Mouse (Mus musculus): ENCODE results near the gene Cysltr2.
A peak's percentile ranks its signal among the peaks of the same experiment; 100 is the strongest.

Gene Cysltr2

GRCm38 (mm10) chr14:73048937-73049336 lies at the start of gene Cysltr2:
TSS of gene Cysltr2 (minus strand) at chr14:73049114.
- DNase-seq: no peak

- no peak for DNase-seq
Measured at GRCm38 (mm10) chr14:73094802-73095550, 46.1 kb upstream of the Cysltr2 start.

GRCm38 (mm10) chr14:73092871-73093270 lies 44.0 kb upstream of the Cysltr2 start:
- DNase-seq: no peak

DNA sequence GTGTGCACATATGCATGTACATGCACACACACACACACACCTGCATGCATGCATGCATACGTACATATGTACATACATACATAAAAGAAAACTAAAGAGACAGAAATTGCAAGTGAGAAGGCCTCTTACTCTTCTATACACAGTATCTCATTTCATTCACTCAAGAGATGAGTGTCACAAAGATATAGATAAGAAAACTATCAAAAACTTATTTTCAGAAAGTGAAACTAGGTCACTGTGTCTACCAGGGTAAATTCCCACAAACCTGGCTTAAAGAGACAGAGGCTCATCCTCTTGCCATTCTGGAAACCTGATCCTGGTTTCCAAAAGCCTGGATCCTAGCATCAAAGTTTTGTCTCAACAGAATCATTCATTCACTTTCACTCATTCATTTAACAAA lies 39.3 kb upstream of the Cysltr2 start:
- no peak for DNase-seq

DNA sequence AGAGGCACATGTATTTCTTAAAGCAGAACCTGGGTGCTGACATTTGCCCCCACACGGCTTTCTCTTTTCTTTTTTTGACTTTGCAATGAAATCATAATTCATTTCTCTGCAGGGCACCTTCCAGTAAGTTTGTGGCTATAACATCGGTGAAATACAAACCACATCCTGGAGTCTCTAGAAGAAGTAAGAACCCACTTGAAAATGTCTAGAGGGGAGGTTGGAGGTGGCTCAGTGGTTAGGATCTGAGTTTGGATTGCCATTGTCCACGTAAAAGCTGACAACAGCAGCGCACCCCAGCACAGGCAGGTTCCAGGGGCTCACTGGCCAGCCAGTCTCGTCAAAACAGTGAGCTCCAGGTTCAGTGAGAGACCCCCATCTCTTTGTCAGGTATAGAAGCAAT lies 38.8 kb upstream of the Cysltr2 start:
- no peak for DNase-seq

DNA sequence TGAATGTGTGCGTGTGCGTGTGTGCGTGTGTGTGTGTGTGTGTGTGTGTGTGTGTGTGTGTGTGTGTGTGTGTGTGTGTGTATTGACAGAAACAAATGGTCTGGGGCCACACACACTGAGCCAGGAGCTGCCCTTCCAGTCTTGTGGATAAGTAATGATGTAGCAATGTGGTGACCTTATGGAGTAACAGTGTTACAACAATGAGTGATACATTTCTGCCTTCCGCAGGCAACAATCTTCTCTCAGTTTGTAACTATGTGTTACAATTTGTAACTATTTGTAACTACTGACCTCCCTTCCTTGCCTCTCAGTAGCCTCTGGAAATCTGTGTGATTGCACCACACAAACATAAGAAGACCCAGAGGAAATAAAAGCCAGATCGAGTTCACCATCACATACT lies 38.3 kb upstream of the Cysltr2 start:
- no peak for DNase-seq

DNA sequence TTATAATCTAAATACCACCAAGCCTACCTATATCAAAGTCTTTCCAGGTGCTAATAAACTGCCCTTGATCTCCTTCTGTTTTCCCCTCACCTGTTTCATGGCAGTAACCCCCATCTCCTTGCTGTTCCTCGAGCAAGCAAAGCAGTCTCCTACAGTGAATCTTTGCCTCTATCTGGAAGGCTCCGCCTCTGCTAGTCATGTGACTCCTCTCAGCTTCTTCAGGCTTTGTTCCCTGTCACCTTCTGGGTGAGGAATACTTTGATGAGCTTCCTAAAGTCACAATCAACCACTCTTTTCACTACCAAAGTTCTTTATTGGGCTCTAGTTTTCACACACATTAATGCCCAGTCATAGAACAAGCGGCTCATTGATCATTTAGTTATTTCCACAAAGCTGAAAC lies 37.5 kb upstream of the Cysltr2 start:
- DNase-seq: no peak

DNA sequence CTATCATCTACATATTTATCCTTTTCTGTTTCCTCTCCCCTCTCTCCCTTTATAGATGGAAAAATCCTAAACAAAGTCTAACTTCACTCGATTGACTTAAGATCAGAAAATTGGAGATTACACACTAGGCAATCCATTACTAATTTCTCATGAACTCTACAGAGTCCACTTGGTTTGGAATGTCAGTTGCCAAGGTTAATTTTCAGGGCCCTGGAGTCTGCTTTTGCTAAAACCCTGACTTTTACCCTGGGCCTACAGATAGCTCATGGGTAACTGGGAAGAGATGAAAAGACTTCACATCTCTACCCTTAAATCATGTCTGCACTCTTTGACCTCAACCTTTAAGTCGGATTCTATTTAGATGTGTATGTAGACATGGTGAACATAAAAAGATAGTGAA lies 34.6 kb upstream of the Cysltr2 start:
- no peak for DNase-seq

- no peak for DNase-seq
Measured at GRCm38 (mm10) chr14:73064460-73064859, 15.5 kb upstream of the Cysltr2 start.

DNA sequence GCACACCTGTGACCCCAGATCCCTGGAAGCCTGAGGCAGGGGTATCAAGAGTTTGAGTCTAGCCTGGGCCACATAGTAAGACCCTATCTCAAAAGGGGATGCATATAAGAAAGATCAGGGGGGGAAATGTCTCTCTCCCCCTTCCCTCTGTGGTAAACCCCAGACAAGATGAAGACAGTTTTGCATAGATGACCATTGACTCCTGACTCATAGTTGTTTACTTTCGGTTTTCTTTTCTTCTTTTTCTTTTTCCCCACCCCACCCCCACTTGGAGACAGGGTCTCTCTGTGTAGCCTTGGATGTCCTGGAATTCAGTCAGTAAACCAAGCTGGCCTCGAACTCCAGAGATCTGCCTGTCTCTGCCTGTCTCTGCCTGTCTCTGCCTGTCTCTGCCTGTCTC lies 9.8 kb upstream of the Cysltr2 start:
- no peak for DNase-seq

DNA sequence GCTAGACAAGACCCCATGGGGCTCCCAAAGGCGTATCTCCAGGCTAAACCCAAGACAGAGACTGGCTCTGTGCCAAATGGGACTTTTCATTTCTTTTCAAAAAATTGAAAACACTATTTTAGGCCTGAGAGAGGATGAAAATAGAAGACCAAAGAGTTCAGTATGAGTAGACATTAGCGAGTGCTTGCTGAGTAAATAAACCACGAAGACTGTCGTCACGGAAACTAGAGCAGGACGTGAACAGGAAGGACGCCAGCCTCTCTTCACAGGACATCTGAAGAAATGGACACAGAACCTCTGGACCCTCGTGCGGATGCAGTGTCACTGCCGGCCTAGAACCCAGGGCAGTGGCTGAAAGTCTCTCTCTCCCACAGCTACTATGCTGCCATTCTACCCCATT lies 8.8 kb upstream of the Cysltr2 start:
- no peak for DNase-seq

DNA sequence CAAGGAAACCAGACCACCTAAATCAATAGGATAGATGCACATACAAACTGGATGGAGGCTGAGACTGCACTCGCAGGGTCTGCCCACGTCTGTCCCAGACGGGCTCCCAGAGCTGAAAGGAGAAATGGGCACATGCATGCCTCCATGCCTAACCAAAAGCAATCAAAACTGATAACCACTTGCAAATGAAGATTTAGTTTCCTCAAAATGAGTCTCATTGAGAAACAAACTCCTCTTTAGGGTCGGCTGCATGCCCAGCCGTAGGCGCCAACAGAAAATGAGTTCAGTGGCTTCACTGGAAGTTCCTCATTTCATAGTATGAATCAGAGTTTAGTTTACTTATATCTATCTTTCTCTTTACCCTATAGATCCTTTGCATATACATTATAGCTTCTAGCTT lies 7.9 kb upstream of the Cysltr2 start:
- no peak for DNase-seq

DNA sequence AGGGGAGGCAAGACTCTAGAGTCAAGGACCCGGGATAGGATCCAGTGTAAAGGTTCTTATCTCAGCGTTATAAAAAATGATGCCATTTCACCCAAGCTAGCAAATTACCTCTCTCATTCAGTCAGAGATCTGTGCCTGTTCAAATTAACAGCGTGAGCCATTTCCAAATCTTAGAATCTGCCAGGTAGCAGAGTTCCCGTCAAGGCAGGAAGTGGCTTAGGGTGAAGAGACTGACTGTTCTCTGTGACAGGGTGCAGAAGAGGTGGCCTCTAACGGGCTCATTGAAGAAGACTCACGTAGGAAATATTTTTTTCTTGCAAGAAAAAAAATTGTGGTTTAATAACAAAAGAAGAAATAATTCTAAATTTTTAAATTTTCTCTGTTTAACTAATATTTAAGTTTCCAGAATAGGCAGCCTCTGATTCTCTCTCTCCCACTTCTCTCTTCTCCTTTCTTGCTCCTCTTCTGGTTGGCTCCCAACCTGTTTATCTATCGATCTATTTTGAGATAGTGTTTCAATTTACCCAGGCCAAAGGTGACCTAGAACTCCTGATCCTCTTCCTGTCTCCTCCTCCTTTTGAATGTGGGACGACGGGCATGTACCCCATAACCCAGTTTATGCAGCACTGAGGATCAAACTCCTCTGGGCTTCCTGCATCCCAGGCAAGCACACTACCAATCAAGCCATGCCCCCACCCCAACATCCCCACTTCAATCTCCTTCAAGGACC lies 3.5 kb downstream of the Cysltr2 start:
- DNase-seq: no peak

GRCm38 (mm10) chr14:73041689-73042088 lies 7.2 kb downstream of the Cysltr2 start:
- DNase-seq: no peak

GRCm38 (mm10) chr14:73033290-73033689 lies 15.6 kb downstream of the Cysltr2 start:
- DNase-seq: no peak

- no peak for DNase-seq
Measured at GRCm38 (mm10) chr14:73031218-73031617, 17.7 kb downstream of the Cysltr2 start.

GRCm38 (mm10) chr14:73017272-73017671 lies 31.6 kb downstream of the Cysltr2 start:
- DNase-seq: no peak

- DNase-seq: no peak
Measured at GRCm38 (mm10) chr14:73015386-73015785, 33.5 kb downstream of the Cysltr2 start.

DNA sequence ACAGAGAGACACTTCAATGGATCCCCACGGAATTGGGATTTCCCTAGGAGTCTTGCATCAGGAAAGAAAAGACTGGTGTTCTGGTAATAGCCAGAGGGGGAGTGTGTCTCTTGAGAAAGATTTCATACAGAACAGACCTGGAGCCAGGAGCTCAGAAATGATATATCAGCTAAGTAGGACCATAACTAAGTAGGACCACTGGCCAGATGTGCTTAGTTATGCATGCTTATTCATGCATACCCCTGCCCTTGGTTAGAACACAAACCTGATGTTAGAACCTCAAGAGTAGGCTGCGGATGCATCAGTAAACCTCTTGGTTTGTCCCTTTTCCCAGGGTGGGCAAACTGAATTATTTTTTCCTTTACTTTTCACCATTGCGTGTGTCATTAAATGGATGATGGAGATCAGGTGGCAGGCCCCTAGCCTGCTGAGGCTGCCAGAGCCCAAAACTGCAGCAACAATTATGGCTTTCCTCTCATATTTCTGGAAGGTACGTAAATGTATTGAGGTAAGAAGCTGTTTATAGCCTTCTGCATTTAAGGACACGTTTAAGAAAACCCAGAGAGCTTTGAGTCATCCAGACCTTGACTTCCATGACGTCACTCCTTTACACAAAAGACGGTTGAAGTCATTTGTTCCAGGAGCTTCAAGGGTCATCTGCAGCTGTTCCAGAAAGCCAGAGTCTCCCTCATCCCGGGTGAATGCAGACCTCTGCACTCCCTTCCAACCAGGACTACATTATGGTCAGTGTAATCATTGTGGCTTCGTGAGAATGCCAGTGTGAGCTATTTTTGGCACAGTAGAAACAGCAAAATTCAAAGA lies 35.0 kb downstream of the Cysltr2 start:
- DNase-seq: no peak

GRCm38 (mm10) chr14:73001814-73002213 lies 47.1 kb downstream of the Cysltr2 start:
- no peak for DNase-seq

- DNase-seq: peak; percentile 41 to 51
Measured at GRCm38 (mm10) chr14:73000325-73000724, 48.6 kb downstream of the Cysltr2 start.

- no peak for DNase-seq
Measured at GRCm38 (mm10) chr14:72998111-72998510, 50.8 kb downstream of the Cysltr2 start.

GRCm38 (mm10) chr14:72986044-72986443 lies 62.9 kb downstream of the Cysltr2 start:
- DNase-seq: no peak

DNA sequence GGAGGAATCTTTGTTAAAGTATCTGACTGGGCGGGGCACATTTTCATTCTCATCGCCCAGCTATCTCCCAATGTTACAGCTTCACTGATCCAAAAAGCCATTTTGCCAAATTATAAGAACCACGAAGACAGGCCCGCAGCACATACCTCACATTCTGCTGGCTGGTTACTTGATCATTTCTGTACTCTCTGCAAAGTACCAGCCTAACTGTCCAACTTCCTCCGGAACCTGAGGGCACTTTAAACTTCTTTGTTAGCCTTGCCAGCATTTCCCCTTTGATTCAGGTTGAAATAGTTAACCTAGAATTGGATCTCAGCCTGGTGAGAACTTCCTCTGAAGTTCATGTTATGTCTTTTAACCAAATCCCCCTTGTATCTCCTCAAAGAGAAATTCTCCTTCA lies 63.8 kb downstream of the Cysltr2 start:
- no peak for DNase-seq
